Mouse (Mus musculus): Measurements from ENCODE around the gene Me1.

The Me1 gene

GRCm38 (mm10) chr9:86553886-86554285 lies 141.9 kb downstream of the Me1 start:
- in situ Hi-C loops (cut with MboI, MseI): loop anchor here (25.0 kb wide), 1 partner anchor 817 kb away; the partner anchor contains the start of gene Ibtk

GRCm38 (mm10) chr9:86550717-86551116 lies 145.0 kb downstream of the Me1 start:
- in situ Hi-C loops (cut with MboI, MseI): loop anchor here (25.0 kb wide), 1 partner anchor 813 kb away; the partner anchor contains the start of gene Ibtk

GRCm38 (mm10) chr9:86549637-86550162 lies 146.1 kb downstream of the Me1 start:
- in situ Hi-C loops (cut with MboI, MseI): loop anchor here (25.0 kb wide), 1 partner anchor 812 kb away; the partner anchor contains the start of gene Ibtk

GRCm38 (mm10) chr9:86544559-86544958 lies 151.2 kb downstream of the Me1 start:
- in situ Hi-C loops (cut with MboI, MseI): no loop called here

GRCm38 (mm10) chr9:86543451-86543850 lies 152.3 kb downstream of the Me1 start:
- in situ Hi-C loops (cut with MboI, MseI): no loop called here

- in situ Hi-C loops (cut with MboI, MseI): no loop called here
These were observed 161.7 kb downstream of the Me1 start for GRCm38 (mm10) chr9:86534071-86534470.

Measured in regulatory T cell (primary cell).